Mouse (Mus musculus): ENCODE measurements around the gene Serpinb9b. TPM values are rescaled to one million over a fixed set of nuclear protein-coding genes. Genes with fewer than 3 reads are reported as not detected.

Gene Serpinb9b
- total and polyA plus RNA-seq, 3 experiments, result 1.5 to 3.9 TPM; not detected in 1

DNA sequence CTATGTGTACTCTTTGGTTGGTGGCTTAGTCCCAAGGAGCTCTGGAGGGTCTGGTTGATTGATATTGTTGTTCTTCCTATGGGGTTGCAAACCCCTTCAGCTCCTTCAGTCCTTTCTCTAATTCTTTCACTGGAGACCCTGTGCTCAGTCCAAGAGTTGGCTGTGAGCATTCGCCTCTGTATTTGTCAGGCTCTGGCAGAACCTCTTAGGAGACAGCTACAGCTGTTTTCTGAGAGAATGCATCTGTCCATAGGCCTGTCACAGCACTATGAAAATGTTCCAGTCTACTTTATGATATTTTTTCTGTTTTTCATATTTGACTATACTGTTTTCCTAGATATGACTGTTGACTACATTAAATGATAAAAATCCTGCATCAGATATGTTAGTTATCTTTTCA is 14.8 kb upstream of the Serpinb9b start:
- TF ChIP-seq RCOR1 (IDR thresholded peaks at IDR 0.05; ENCODE audit: low read depth, low read length) (no peak), ZMIZ1 (IDR thresholded peaks at IDR 0.05; ENCODE audit: low read depth, low read length) (no peak), RAD21 (IDR thresholded peaks at IDR 0.05; ENCODE audit: low read depth, low read length) (no peak), SIN3A (IDR thresholded peaks at IDR 0.05; ENCODE audit: low read length) (no peak), ZNF384 (IDR thresholded peaks at IDR 0.05; ENCODE audit: low read depth, low read length) (no peak), GABPA (IDR thresholded peaks at IDR 0.05; ENCODE audit: low read depth, low read length) (no peak), CHD1 (IDR thresholded peaks at IDR 0.05; ENCODE audit: low read depth, low read length) (no peak)
- Histone ChIP-seq H3K79me2 (ENCODE audit: control insufficient read depth, insufficient read depth, low read length, poor library complexity) (no peaks in the 10 kb centered on the region), H3K36me3 (ENCODE audit: control insufficient read depth in 1 of 2, insufficient read depth in 2 of 2, low read length in 2 of 2) (no peaks in the 10 kb centered on the region), H3K4me1 (ENCODE audit: control insufficient read depth in 1 of 2, insufficient read depth in 2 of 2, low read length in 2 of 2) (no peaks in the 10 kb centered on the region), H3K27me3 (ENCODE audit: control insufficient read depth in 1 of 2, insufficient read depth in 2 of 2, low read length in 2 of 2) (no peaks in the 10 kb centered on the region), H3K9me3 (replicated peaks; ENCODE audit: insufficient read depth, low read length) (no peaks in the 10 kb centered on the region), H3K27ac (ENCODE audit: control insufficient read depth, low read depth, low read length) (no peak overlapping the region), H3K4me3 (ENCODE audit: control insufficient read depth in 1 of 2, insufficient read depth in 1 of 2, low read depth in 2 of 2, low read length in 2 of 2) (no peak overlapping the region), H3K9ac (ENCODE audit: control insufficient read depth, low read depth, low read length, poor library complexity, severe bottlenecking) (no peak overlapping the region)
- no peak for DNase-seq (ENCODE audit: low read depth, low spot score)

- Histone ChIP-seq H3K79me2 (ENCODE audit: control insufficient read depth, insufficient read depth, low read length, poor library complexity) (no peaks in the 10 kb centered on the region), H3K9ac (ENCODE audit: control insufficient read depth, low read depth, low read length, poor library complexity, severe bottlenecking) (no peak overlapping the region), H3K4me1 (ENCODE audit: control insufficient read depth in 1 of 2, insufficient read depth in 2 of 2, low read length in 2 of 2) (no peaks in the 10 kb centered on the region), H3K27ac (ENCODE audit: control insufficient read depth, low read depth, low read length) (no peak overlapping the region), H3K9me3 (replicated peaks; ENCODE audit: insufficient read depth, low read length) (no peaks in the 10 kb centered on the region), H3K27me3 (ENCODE audit: control insufficient read depth in 1 of 2, insufficient read depth in 2 of 2, low read length in 2 of 2) (no peaks in the 10 kb centered on the region), H3K4me3 (ENCODE audit: control insufficient read depth in 1 of 2, insufficient read depth in 1 of 2, low read depth in 2 of 2, low read length in 2 of 2) (no peak overlapping the region), H3K36me3 (ENCODE audit: control insufficient read depth in 1 of 2, insufficient read depth in 2 of 2, low read length in 2 of 2) (no peaks in the 10 kb centered on the region)
- no peak for DNase-seq (ENCODE audit: low read depth, low spot score)
- TF ChIP-seq USF1 (IDR thresholded peaks at IDR 0.05; ENCODE audit: low read depth, low read length), result no peak
- no peak for TF ChIP-seq ZC3H11A (IDR thresholded peaks at IDR 0.05; ENCODE audit: low read depth, low read length)
- TF ChIP-seq SIN3A (IDR thresholded peaks at IDR 0.05; ENCODE audit: low read length), result no peak
- no peak for TF ChIP-seq EP300 (IDR thresholded peaks at IDR 0.05; ENCODE audit: low read depth in 1 of 2, low read length in 2 of 2)
- no peak for TF ChIP-seq USF2 (IDR thresholded peaks at IDR 0.05; ENCODE audit: borderline replicate concordance in 1 of 2, insufficient read depth in 1 of 2, low read depth in 1 of 2, low read length in 2 of 2)
- TF ChIP-seq E2F4 (IDR thresholded peaks at IDR 0.05; ENCODE audit: borderline replicate concordance, low read depth, low read length), result no peak
- no peak for TF ChIP-seq ETS1 (IDR thresholded peaks at IDR 0.05; ENCODE audit: low read depth, low read length)
- no peak for TF ChIP-seq MAZ (IDR thresholded peaks at IDR 0.05; ENCODE audit: low read depth, low read length)
- no peak for TF ChIP-seq RCOR1 (IDR thresholded peaks at IDR 0.05; ENCODE audit: low read depth, low read length)
- TF ChIP-seq POLR2AphosphoS5 (IDR thresholded peaks at IDR 0.05; ENCODE audit: borderline replicate concordance, low read depth, low read length), result no peak
- TF ChIP-seq TBP (IDR thresholded peaks at IDR 0.05; ENCODE audit: low read depth, low read length), result no peak
- no peak for TF ChIP-seq CHD2 (IDR thresholded peaks at IDR 0.05; ENCODE audit: low read length)
- TF ChIP-seq ZMIZ1 (IDR thresholded peaks at IDR 0.05; ENCODE audit: low read depth, low read length), result no peak
- no peak for TF ChIP-seq KAT2A (conservative IDR thresholded peaks at IDR 0.05; ENCODE audit: low read depth, low read length)
- TF ChIP-seq ZKSCAN1 (IDR thresholded peaks at IDR 0.05; ENCODE audit: low read depth, low read length), result no peak
- no peak for TF ChIP-seq BHLHE40 (IDR thresholded peaks at IDR 0.05; ENCODE audit: borderline replicate concordance, low read depth, low read length)
These were observed 13.9 kb upstream of the Serpinb9b start for GRCm38 (mm10) chr13:33013271-33013670.

Measured in MEL (cell line).